Mouse (Mus musculus) bone marrow macrophage, adult 2 months (primary cell): Measurements from ENCODE around the gene Arfgap3.

Experiments
- CTCF ChIP-seq: IDR thresholded peaks from 2 replicates; pipeline ENCODE4 v1.5.1; 2012; ENCODE audit warnings: low read depth, mild to moderate bottlenecking, low read length, moderate library complexity
- POLR2A ChIP-seq: IDR thresholded peaks from 2 replicates; pipeline ENCODE4 v1.6.1; 2012; ENCODE audit warnings: mild to moderate bottlenecking, low read depth, low read length, borderline replicate concordance

DNA sequence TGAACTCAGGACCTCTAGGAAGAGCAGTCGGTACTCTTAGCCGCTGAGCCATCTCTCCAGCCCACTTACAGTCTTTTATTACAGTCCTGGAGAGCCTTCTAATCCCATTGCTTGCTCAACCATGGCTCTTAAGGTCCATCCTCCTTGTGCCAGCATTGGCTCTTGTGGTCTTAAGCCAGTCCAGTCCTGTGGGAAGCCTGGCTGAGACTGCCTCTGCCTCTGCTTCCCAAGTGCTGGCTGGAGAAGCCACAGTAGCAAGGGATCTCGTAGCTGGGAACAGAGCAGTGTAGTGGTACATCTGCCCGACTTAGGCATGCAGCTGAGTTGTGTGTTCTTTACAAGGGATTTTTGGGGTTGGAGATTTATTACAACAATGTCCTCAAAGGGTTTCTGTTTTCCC is 32.4 kb upstream of the Arfgap3 start:
- TF ChIP-seq CTCF (no peak), POLR2A (no peak)
